Mouse (Mus musculus): ENCODE measurements around the gene Slamf9. TPM values are rescaled to one million over a fixed set of nuclear protein-coding genes. Genes with fewer than 3 reads are reported as not detected.
A peak's percentile ranks its signal among the peaks of the same experiment; 100 is the strongest.

The Slamf9 gene
- polyA plus RNA-seq, 1 experiment from 2014 or later: 0.59 TPM

DNA sequence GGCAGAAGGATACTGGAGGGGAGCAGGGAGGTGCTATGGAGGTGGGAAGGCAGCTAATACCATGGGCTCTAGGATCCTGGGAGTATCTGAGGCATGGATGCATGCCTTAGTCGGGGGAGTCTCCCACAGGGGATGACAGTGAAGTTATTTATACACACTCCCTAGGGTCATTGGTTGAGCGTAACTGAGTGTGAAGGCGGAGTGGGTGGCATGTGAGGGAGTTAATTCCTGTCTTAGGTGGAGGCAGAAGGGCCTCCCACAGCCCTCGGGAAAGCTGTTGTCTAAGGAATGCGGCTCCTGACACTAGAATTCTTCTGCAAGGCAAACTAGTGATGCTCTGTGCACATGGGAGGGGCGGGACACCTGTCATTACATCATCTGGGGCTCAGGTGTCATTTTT lies 38.4 kb upstream of the Slamf9 start:
- H3K4me2 ChIP-seq (ENCODE audit: low read depth, low read length): no peak overlapping the region
- ATAC-seq (ENCODE audit: insufficient read depth, low FRiP score): no peak
- no peak overlapping the region for H3K27ac ChIP-seq (ENCODE audit: low read length)
- H3K36me3 ChIP-seq (ENCODE audit: control insufficient read depth, insufficient read depth, low read length): no peaks in the 10 kb centered on the region
- peaks cover 11% of the 10 kb centered on the region for H3K4me1 ChIP-seq (ENCODE audit: control insufficient read depth, insufficient read depth, low read length)
- no peak overlapping the region for H3K9ac ChIP-seq (ENCODE audit: low read length)
- no peaks in the 10 kb centered on the region for H3K27me3 ChIP-seq (ENCODE audit: control insufficient read depth, insufficient read depth, low read length)
- no peaks in the 10 kb centered on the region for H3K9me3 ChIP-seq (replicated peaks; ENCODE audit: control insufficient read depth, low read length)
- WGBS: 34% methylated on average over 6 of the region's 6 CpGs
- H3K4me3 ChIP-seq (replicated peaks; ENCODE audit: low read length): no peak overlapping the region

DNA sequence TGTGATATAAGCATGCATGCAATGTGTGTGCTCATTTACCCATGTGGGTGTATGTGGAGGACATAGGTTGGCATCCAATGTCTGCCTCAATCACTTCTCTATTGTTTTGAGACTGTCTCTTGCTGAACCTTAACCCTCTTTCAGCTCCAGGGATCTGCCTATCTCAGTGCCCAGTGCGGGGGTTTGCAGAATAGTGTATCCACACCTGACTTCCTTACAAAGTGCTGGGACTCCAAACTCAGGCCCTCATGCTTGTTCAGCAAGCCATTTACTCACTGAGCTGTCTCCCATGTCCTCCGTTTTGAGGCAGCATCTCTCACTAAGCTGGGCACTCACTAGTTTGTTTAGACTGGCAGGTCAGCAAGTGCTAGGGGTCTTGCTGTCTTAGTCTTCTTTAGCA lies 36.5 kb upstream of the Slamf9 start:
- Histone ChIP-seq H3K9ac (ENCODE audit: low read length) (no peak overlapping the region), H3K9me3 (replicated peaks; ENCODE audit: control insufficient read depth, low read length) (no peaks in the 10 kb centered on the region), H3K27ac (ENCODE audit: low read length) (no peak overlapping the region), H3K4me3 (replicated peaks; ENCODE audit: low read length) (no peak overlapping the region), H3K4me2 (ENCODE audit: low read depth, low read length) (no peak overlapping the region), H3K4me1 (ENCODE audit: control insufficient read depth, insufficient read depth, low read length) (no peaks in the 10 kb centered on the region), H3K36me3 (ENCODE audit: control insufficient read depth, insufficient read depth, low read length) (no peaks in the 10 kb centered on the region), H3K27me3 (ENCODE audit: control insufficient read depth, insufficient read depth, low read length) (no peaks in the 10 kb centered on the region)
- 73% methylated on average over 2 of the region's 2 CpGs for WGBS
- ATAC-seq (ENCODE audit: insufficient read depth, low FRiP score): no peak

- Histone ChIP-seq H3K4me2 (ENCODE audit: low read depth, low read length) (no peak overlapping the region), H3K9ac (ENCODE audit: low read length) (no peak overlapping the region), H3K4me3 (replicated peaks; ENCODE audit: low read length) (no peak overlapping the region), H3K4me1 (ENCODE audit: control insufficient read depth, insufficient read depth, low read length) (no peaks in the 10 kb centered on the region), H3K36me3 (ENCODE audit: control insufficient read depth, insufficient read depth, low read length) (no peaks in the 10 kb centered on the region), H3K9me3 (replicated peaks; ENCODE audit: control insufficient read depth, low read length) (no peaks in the 10 kb centered on the region), H3K27ac (ENCODE audit: low read length) (no peak overlapping the region), H3K27me3 (ENCODE audit: control insufficient read depth, insufficient read depth, low read length) (no peaks in the 10 kb centered on the region)
- WGBS: 63% methylated on average over 3 of the region's 3 CpGs
- no peak for ATAC-seq (ENCODE audit: insufficient read depth, low FRiP score)
Observed at GRCm38 (mm10) chr1:172440521-172440920, 34.6 kb upstream of the Slamf9 start.

- 64% methylated on average over 9 of the region's 9 CpGs for WGBS
- no peaks in the 10 kb centered on the region for H3K9me3 ChIP-seq (replicated peaks; ENCODE audit: control insufficient read depth, low read length)
- peak overlapping the region; percentile 67 for H3K27ac ChIP-seq (ENCODE audit: low read length)
- H3K4me3 ChIP-seq (replicated peaks; ENCODE audit: low read length): no peak overlapping the region
- H3K36me3 ChIP-seq (ENCODE audit: control insufficient read depth, insufficient read depth, low read length): no peaks in the 10 kb centered on the region
- no peaks in the 10 kb centered on the region for H3K4me1 ChIP-seq (ENCODE audit: control insufficient read depth, insufficient read depth, low read length)
- ATAC-seq (ENCODE audit: insufficient read depth, low FRiP score): peak; percentile 82; the same call in 1 of the 2 replicates
- H3K4me2 ChIP-seq (ENCODE audit: low read depth, low read length): no peak overlapping the region
- no peak overlapping the region for H3K9ac ChIP-seq (ENCODE audit: low read length)
- H3K27me3 ChIP-seq (ENCODE audit: control insufficient read depth, insufficient read depth, low read length): no peaks in the 10 kb centered on the region
Observed at GRCm38 (mm10) chr1:172441935-172442445, 33.2 kb upstream of the Slamf9 start.

DNA sequence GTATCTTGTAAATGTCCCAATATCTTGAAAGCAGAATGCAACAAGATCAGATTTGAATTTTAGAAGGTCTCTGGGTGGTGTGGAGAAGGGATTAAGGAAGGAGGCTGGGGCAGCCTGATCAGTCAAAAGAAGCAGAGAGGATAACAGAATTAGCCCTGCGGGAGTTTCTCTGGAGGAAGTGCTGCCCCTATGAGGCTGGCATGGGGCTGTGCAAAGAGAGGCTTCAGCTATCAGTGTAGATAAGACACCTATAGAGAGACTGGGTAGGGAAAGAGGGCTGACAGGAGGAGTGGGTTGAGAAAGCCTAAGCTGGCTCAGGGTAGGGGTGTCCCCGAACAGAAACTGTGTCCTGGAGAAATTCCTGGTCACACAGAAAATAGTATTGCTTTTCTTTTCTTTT lies 24.9 kb upstream of the Slamf9 start:
- H3K36me3 ChIP-seq (ENCODE audit: control insufficient read depth, insufficient read depth, low read length): no peaks in the 10 kb centered on the region
- H3K4me2 ChIP-seq (ENCODE audit: low read depth, low read length): no peak overlapping the region
- 55% methylated on average over 2 of the region's 2 CpGs for WGBS
- no peaks in the 10 kb centered on the region for H3K27me3 ChIP-seq (ENCODE audit: control insufficient read depth, insufficient read depth, low read length)
- H3K27ac ChIP-seq (ENCODE audit: low read length): no peak overlapping the region
- no peaks in the 10 kb centered on the region for H3K9me3 ChIP-seq (replicated peaks; ENCODE audit: control insufficient read depth, low read length)
- no peak for ATAC-seq (ENCODE audit: insufficient read depth, low FRiP score)
- H3K4me1 ChIP-seq (ENCODE audit: control insufficient read depth, insufficient read depth, low read length): no peaks in the 10 kb centered on the region
- no peak overlapping the region for H3K4me3 ChIP-seq (replicated peaks; ENCODE audit: low read length)
- H3K9ac ChIP-seq (ENCODE audit: low read length): no peak overlapping the region

DNA sequence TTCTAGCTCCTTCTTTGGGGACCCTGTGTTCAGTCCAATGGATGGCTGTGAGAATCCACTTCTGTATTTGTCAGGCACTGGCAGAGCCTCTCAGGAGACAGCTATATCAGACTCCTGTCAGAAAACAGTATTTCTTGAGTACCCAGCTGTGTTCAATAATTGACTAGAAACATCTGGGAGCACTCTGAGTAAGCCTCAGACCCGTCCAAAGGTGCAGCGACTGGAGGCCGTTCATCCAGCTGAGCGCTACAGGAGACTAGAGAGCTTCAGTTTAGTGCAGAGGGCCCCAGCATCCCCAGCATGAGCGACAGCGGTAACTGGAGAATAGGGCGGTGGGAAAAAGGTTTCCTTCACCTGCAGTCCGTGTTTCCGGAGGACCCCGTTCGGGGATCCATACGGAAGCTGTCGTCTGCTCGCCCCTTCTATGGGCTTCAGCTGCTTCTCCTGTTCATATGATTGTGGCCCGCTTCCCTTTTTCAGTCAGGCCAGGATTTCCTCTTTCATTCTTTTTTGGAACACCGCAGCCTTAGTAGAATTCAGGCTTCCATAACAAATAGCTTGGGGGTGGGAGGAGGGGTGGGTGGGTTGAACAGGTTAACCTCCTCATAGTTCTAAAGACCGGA lies 24.2 kb upstream of the Slamf9 start:
- ATAC-seq (ENCODE audit: insufficient read depth, low FRiP score): no peak
- Histone ChIP-seq H3K9ac (ENCODE audit: low read length) (no peak overlapping the region), H3K9me3 (replicated peaks; ENCODE audit: control insufficient read depth, low read length) (no peaks in the 10 kb centered on the region), H3K4me1 (ENCODE audit: control insufficient read depth, insufficient read depth, low read length) (peaks cover 6% of the 10 kb centered on the region; the same call in 1 of the 2 replicates), H3K36me3 (ENCODE audit: control insufficient read depth, insufficient read depth, low read length) (no peaks in the 10 kb centered on the region), H3K27ac (ENCODE audit: low read length) (no peak overlapping the region), H3K4me3 (replicated peaks; ENCODE audit: low read length) (no peak overlapping the region), H3K4me2 (ENCODE audit: low read depth, low read length) (no peak overlapping the region), H3K27me3 (ENCODE audit: control insufficient read depth, insufficient read depth, low read length) (no peaks in the 10 kb centered on the region)
- WGBS: 34% methylated on average over 17 of the region's 17 CpGs

DNA sequence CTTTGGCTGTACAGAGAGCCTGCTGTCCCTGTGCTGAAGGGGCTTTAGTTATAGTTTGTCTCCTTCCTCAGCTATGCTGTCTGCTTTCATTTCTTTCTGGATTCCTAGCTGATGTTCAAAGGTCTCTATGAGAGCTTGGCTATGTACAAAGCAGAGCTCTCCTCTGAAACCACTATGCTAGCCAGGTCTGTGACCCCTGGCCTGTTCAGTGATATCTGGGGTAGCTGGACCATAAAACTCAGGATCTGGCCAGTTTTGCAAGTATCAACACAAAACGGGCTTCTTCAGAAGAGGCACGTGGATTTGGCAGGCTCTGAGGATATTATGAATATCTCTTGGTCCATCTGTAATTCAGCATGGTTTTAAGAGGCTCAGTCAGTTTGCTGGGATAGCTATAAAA lies 22.2 kb upstream of the Slamf9 start:
- Histone ChIP-seq H3K4me2 (ENCODE audit: low read depth, low read length) (no peak overlapping the region), H3K9ac (ENCODE audit: low read length) (no peak overlapping the region), H3K27ac (ENCODE audit: low read length) (no peak overlapping the region), H3K4me1 (ENCODE audit: control insufficient read depth, insufficient read depth, low read length) (peaks cover 9% of the 10 kb centered on the region; the same call in 1 of the 2 replicates), H3K9me3 (replicated peaks; ENCODE audit: control insufficient read depth, low read length) (no peaks in the 10 kb centered on the region), H3K36me3 (ENCODE audit: control insufficient read depth, insufficient read depth, low read length) (no peaks in the 10 kb centered on the region), H3K4me3 (replicated peaks; ENCODE audit: low read length) (no peak overlapping the region), H3K27me3 (ENCODE audit: control insufficient read depth, insufficient read depth, low read length) (no peaks in the 10 kb centered on the region)
- 71% methylated on average over 2 of the region's 2 CpGs for WGBS
- no peak for ATAC-seq (ENCODE audit: insufficient read depth, low FRiP score)

GRCm38 (mm10) chr1:172453810-172454209 lies 21.3 kb upstream of the Slamf9 start:
- Histone ChIP-seq H3K4me1 (ENCODE audit: control insufficient read depth, insufficient read depth, low read length) (peaks cover 9% of the 10 kb centered on the region; the same call in 1 of the 2 replicates), H3K27ac (ENCODE audit: low read length) (no peak overlapping the region), H3K4me3 (replicated peaks; ENCODE audit: low read length) (no peak overlapping the region), H3K9ac (ENCODE audit: low read length) (no peak overlapping the region), H3K9me3 (replicated peaks; ENCODE audit: control insufficient read depth, low read length) (no peaks in the 10 kb centered on the region), H3K36me3 (ENCODE audit: control insufficient read depth, insufficient read depth, low read length) (no peaks in the 10 kb centered on the region), H3K27me3 (ENCODE audit: control insufficient read depth, insufficient read depth, low read length) (no peaks in the 10 kb centered on the region), H3K4me2 (ENCODE audit: low read depth, low read length) (no peak overlapping the region)
- no peak for ATAC-seq (ENCODE audit: insufficient read depth, low FRiP score)
- 88% methylated on average over 2 of the region's 2 CpGs for WGBS

GRCm38 (mm10) chr1:172455416-172455815 lies 19.7 kb upstream of the Slamf9 start:
- Histone ChIP-seq H3K27ac (ENCODE audit: low read length) (peak overlapping the region; percentile 58), H3K4me2 (ENCODE audit: low read depth, low read length) (no peak overlapping the region), H3K4me1 (ENCODE audit: control insufficient read depth, insufficient read depth, low read length) (peaks cover 9% of the 10 kb centered on the region; the same call in 1 of the 2 replicates), H3K4me3 (replicated peaks; ENCODE audit: low read length) (no peak overlapping the region), H3K36me3 (ENCODE audit: control insufficient read depth, insufficient read depth, low read length) (no peaks in the 10 kb centered on the region), H3K9me3 (replicated peaks; ENCODE audit: control insufficient read depth, low read length) (no peaks in the 10 kb centered on the region), H3K27me3 (ENCODE audit: control insufficient read depth, insufficient read depth, low read length) (no peaks in the 10 kb centered on the region), H3K9ac (ENCODE audit: low read length) (no peak overlapping the region)
- no peak for ATAC-seq (ENCODE audit: insufficient read depth, low FRiP score)
- 31% methylated on average over 4 of the region's 4 CpGs for WGBS

All from stomach, embryonic 16.5 days (tissue).